Mouse (Mus musculus): Measurements from ENCODE around the gene Gm14435. TPM values are rescaled to one million over a fixed set of nuclear protein-coding genes. Genes with fewer than 3 reads are reported as not detected.
"Not testable (repeated sequence)": the region's sequence is repeated elsewhere in the genome, so short reads cannot be mapped to it uniquely, and the experiment has no call there.

The Gm14435 gene
- polyA plus RNA-seq (2015; fragmentation: Nextera tagmentation; extraction: Ambion mirVana): 13.6 and 15.1 TPM in 2 replicates

DNA sequence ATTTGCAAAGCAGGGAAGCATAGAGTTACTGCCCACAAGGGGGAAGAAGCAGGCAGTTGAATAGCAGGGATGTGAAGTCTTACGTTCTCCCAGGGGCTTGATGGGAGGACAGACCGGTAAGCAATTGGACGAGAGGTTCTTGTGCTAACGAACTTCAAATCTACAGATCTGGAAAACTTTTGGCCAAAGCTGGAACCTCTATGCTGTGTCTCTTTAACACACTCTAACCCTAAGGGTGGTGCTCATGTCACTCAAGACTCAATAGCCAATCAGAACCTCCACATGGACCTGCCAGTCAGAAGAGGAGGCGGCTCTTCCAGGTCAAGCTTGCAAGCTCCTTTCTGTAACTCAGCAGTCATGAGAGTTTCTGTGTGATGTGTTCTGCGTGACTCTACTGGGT lies at the start of gene Gm14435:
TSS of gene Gm14435 (plus strand) at position 301 of the 400 bp plus-strand sequence.
- WGBS: no CpG with 5 or more reads among the region's 6 CpGs
- not testable (repeated sequence) for H3K9ac ChIP-seq; H3K4me3 ChIP-seq; H3K9me3 ChIP-seq; H3K4me1 ChIP-seq; H3K27me3 ChIP-seq; H3K36me3 ChIP-seq; ATAC-seq (ENCODE audit: borderline replicate concordance, extremely low read depth, low FRiP score, low TSS enrichment); H3K4me2 ChIP-seq; H3K27ac ChIP-seq

Other genes starting within 250 kb of the Gm14435 start
- gene 2210418O10Rik, start 197.0 kb upstream of the Gm14435 start, polyA plus RNA-seq (2015; fragmentation: Nextera tagmentation; extraction: Ambion mirVana): 10.9 and 17.0 TPM in 2 replicates
- gene Gm11009, start 104.1 kb upstream of the Gm14435 start, polyA plus RNA-seq (2015; fragmentation: Nextera tagmentation; extraction: Ambion mirVana): not detected in 2 replicates
- 9.1 TPM in 1 of 2 replicates, not detected in the other for gene Gm14434, start 63.2 kb downstream of the Gm14435 start, polyA plus RNA-seq (2015; fragmentation: Nextera tagmentation; extraction: Ambion mirVana)
- gene Zfp967, start 97.5 kb downstream of the Gm14435 start, polyA plus RNA-seq (2015; fragmentation: Nextera tagmentation; extraction: Ambion mirVana): not detected in 2 replicates
- gene Gm14308, start 212.8 kb downstream of the Gm14435 start, polyA plus RNA-seq (2015; fragmentation: Nextera tagmentation; extraction: Ambion mirVana): 16.8 and 25.5 TPM in 2 replicates
- gene Zfp973, start 246.9 kb downstream of the Gm14435 start, polyA plus RNA-seq (2015; fragmentation: Nextera tagmentation; extraction: Ambion mirVana): 8.7 and 9.7 TPM in 2 replicates